Mouse (Mus musculus): ENCODE measurements around the gene Cyp26b1. TPM values are rescaled to one million over a fixed set of nuclear protein-coding genes. Genes with fewer than 3 reads are reported as not detected.
"Not testable (repeated sequence)": the region's sequence is repeated elsewhere in the genome, so short reads cannot be mapped to it uniquely, and the experiment has no call there.

Cyp26b1 gene
- polyA plus RNA-seq, 1 experiment from 2014 or later: 2.6 TPM

DNA sequence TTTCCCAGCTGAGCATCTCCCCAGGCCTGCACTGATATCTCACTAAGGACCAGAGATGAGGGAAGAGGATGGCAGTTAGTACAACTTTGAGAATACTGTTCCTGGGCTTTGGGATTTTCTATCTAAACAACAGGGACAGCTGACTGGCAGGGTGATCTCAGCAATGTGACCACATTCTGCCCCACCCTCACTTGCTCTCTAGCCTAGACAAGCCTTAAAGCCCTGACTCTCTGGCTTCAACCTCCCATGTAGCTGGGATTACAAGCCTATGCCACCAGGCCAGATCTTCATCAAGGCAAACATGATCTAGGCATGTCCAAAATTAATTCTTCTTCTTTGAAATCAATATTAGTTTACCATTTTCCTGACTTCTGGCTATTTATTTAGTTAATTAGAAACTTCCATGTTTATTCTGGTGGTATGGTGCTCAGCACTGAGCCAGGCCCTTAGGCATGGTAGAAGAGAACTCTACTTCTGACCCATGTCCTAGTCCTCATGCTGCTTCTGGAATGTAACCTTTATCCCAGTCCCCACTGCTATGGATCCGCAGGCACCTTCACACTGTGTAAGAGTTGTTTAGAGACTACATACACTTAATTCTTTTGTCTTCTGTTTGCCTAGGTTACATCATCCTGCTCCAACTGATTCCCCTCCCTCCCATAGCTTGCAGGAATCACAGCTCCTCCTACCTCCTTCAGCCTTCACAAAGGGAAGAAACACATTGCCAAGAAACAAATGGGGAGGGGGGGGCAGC lies 7.6 kb upstream of the Cyp26b1 start:
- H3K4me1 ChIP-seq (ENCODE audit: insufficient read depth, low read depth, low read length): no peaks in the 10 kb centered on the region
- H3K27me3 ChIP-seq (replicated peaks; ENCODE audit: insufficient read depth, low read length): no peaks in the 10 kb centered on the region
- no peak overlapping the region for H3K27ac ChIP-seq (ENCODE audit: low read length)
- DNase-seq (ENCODE audit: low spot score) (no peak), ATAC-seq (peak; percentile 37)
- no peak overlapping the region for H3K9ac ChIP-seq (replicated peaks; ENCODE audit: low read depth)
- no peak overlapping the region for H3K4me3 ChIP-seq (ENCODE audit: low read depth, low read length)
- no peaks in the 10 kb centered on the region for H3K36me3 ChIP-seq (ENCODE audit: insufficient read depth, low read length)
- WGBS: 33% methylated on average over 1 of the region's 1 CpGs
- H3K4me2 ChIP-seq (replicated peaks; ENCODE audit: low read depth, low read length): no peak overlapping the region
- TF ChIP-seq EP300 (IDR thresholded peaks at IDR 0.05) (no peak), CTCF (IDR thresholded peaks at IDR 0.05) (no peak)
- no peaks in the 10 kb centered on the region for H3K9me3 ChIP-seq (ENCODE audit: low read length)

DNA sequence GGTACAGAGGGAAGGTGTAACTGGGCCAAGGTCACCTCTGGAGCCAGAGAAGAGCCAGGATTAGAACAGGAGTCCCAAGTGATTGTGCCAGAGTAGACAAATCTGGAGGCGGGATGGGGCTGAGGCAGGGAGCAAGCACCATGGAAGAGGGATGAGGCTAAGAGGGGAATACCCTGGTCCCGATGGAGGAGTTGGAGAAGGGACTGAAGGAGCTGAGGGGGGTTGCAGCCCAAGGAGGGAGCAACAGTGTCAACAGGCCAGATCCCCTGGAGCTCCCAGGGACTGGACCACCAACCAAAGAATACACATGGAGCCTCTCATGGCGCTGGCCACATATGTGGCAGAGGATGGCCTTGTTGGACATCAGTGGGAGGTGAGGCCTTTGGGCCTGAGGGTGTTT lies 5.6 kb upstream of the Cyp26b1 start:
- not testable (repeated sequence) for H3K4me2 ChIP-seq (replicated peaks; ENCODE audit: low read depth, low read length); H3K4me1 ChIP-seq (ENCODE audit: insufficient read depth, low read depth, low read length); H3K27me3 ChIP-seq (replicated peaks; ENCODE audit: insufficient read depth, low read length); H3K9ac ChIP-seq (replicated peaks; ENCODE audit: low read depth); H3K36me3 ChIP-seq (ENCODE audit: insufficient read depth, low read length); H3K4me3 ChIP-seq (ENCODE audit: low read depth, low read length); DNase-seq (ENCODE audit: low spot score); ATAC-seq; H3K27ac ChIP-seq (ENCODE audit: low read length); H3K9me3 ChIP-seq (ENCODE audit: low read length)
- 74% methylated on average over 3 of the region's 3 CpGs for WGBS

DNA sequence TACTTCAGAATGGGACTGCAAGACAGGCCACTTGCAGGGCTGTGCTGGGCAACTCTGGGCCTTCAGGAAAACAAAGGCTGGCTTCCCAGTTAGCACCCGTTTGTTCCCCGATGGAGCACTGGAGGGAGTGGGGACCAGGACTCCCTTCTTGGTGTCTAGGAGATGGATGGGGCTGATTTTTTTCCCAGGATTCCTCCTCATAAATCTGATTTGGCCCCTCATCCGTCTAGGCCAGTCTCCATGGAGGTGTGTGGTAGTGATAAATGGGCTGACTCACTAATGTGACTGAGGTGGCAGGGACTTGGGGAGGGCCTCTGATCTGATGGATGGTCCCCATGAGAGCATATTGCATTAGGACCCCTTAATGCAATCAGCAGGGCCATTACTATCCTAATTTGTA lies 5.0 kb upstream of the Cyp26b1 start:
- 73% methylated on average over 3 of the region's 3 CpGs for WGBS
- H3K36me3 ChIP-seq (ENCODE audit: insufficient read depth, low read length): no peaks in the 10 kb centered on the region
- no peak overlapping the region for H3K9ac ChIP-seq (replicated peaks; ENCODE audit: low read depth)
- ATAC-seq: no peak
- H3K27ac ChIP-seq (ENCODE audit: low read length): no peak overlapping the region
- no peaks in the 10 kb centered on the region for H3K4me1 ChIP-seq (ENCODE audit: insufficient read depth, low read depth, low read length)
- H3K4me3 ChIP-seq (ENCODE audit: low read depth, low read length): no peak overlapping the region
- no peak for DNase-seq (ENCODE audit: low spot score)
- H3K9me3 ChIP-seq (ENCODE audit: low read length): no peaks in the 10 kb centered on the region
- TF ChIP-seq CTCF (IDR thresholded peaks at IDR 0.05) (no peak), EP300 (IDR thresholded peaks at IDR 0.05) (no peak)
- no peak overlapping the region for H3K4me2 ChIP-seq (replicated peaks; ENCODE audit: low read depth, low read length)
- no peaks in the 10 kb centered on the region for H3K27me3 ChIP-seq (replicated peaks; ENCODE audit: insufficient read depth, low read length)

- H3K9ac ChIP-seq (replicated peaks; ENCODE audit: low read depth): no peak overlapping the region
- H3K4me2 ChIP-seq (replicated peaks; ENCODE audit: low read depth, low read length): no peak overlapping the region
- H3K4me1 ChIP-seq (ENCODE audit: insufficient read depth, low read depth, low read length): no peaks in the 10 kb centered on the region
- no peak overlapping the region for H3K4me3 ChIP-seq (ENCODE audit: low read depth, low read length)
- no peak for TF ChIP-seq EP300 (IDR thresholded peaks at IDR 0.05)
- TF ChIP-seq CTCF (IDR thresholded peaks at IDR 0.05): no peak
- H3K27me3 ChIP-seq (replicated peaks; ENCODE audit: insufficient read depth, low read length): peaks cover 5% of the 10 kb centered on the region; the same call in 1 of the 2 replicates
- H3K9me3 ChIP-seq (ENCODE audit: low read length): no peaks in the 10 kb centered on the region
- no peaks in the 10 kb centered on the region for H3K36me3 ChIP-seq (ENCODE audit: insufficient read depth, low read length)
- 63% methylated on average over 3 of the region's 3 CpGs for WGBS
- no peak overlapping the region for H3K27ac ChIP-seq (ENCODE audit: low read length)
- no peak for DNase-seq (ENCODE audit: low spot score)
- no peak for ATAC-seq
Observed at GRCm38 (mm10) chr6:84594626-84595025, 918 bp upstream of the Cyp26b1 start.

GRCm38 (mm10) chr6:84590961-84591745 lies 2.6 kb downstream of the Cyp26b1 start:
- Histone ChIP-seq H3K9ac (replicated peaks; ENCODE audit: low read depth) (no peak overlapping the region), H3K4me1 (ENCODE audit: insufficient read depth, low read depth, low read length) (peaks cover 24% of the 10 kb centered on the region), H3K27me3 (replicated peaks; ENCODE audit: insufficient read depth, low read length) (peaks cover 25% of the 10 kb centered on the region), H3K36me3 (ENCODE audit: insufficient read depth, low read length) (no peaks in the 10 kb centered on the region), H3K27ac (ENCODE audit: low read length) (no peak overlapping the region), H3K4me3 (ENCODE audit: low read depth, low read length) (no peak overlapping the region), H3K9me3 (ENCODE audit: low read length) (no peaks in the 10 kb centered on the region), H3K4me2 (replicated peaks; ENCODE audit: low read depth, low read length) (no peak overlapping the region)
- TF ChIP-seq CTCF (IDR thresholded peaks at IDR 0.05) (no peak), EP300 (IDR thresholded peaks at IDR 0.05) (no peak)
- DNase-seq (ENCODE audit: low spot score) (no peak), ATAC-seq (no peak)
- WGBS: 44% methylated on average over 6 of the region's 6 CpGs

GRCm38 (mm10) chr6:84589742-84590686 lies 3.7 kb downstream of the Cyp26b1 start:
- no peak overlapping the region for H3K9ac ChIP-seq (replicated peaks; ENCODE audit: low read depth)
- H3K4me1 ChIP-seq (ENCODE audit: insufficient read depth, low read depth, low read length): peaks cover 28% of the 10 kb centered on the region
- H3K27ac ChIP-seq (ENCODE audit: low read length): no peak overlapping the region
- no peaks in the 10 kb centered on the region for H3K36me3 ChIP-seq (ENCODE audit: insufficient read depth, low read length)
- 3% methylated on average over 39 of the region's 39 CpGs for WGBS
- TF ChIP-seq CTCF (IDR thresholded peaks at IDR 0.05) (peak; percentile 97), EP300 (IDR thresholded peaks at IDR 0.05) (no peak)
- H3K27me3 ChIP-seq (replicated peaks; ENCODE audit: insufficient read depth, low read length): peaks cover 34% of the 10 kb centered on the region
- ATAC-seq: peak; percentile 69
- DNase-seq (ENCODE audit: low spot score): peak; percentile 89
- H3K9me3 ChIP-seq (ENCODE audit: low read length): no peaks in the 10 kb centered on the region
- H3K4me2 ChIP-seq (replicated peaks; ENCODE audit: low read depth, low read length): peak overlapping the region; percentile 34
- 0 out of 2 replicates have a peak overlapping the region, but pooled peaks have one; percentile 3 for H3K4me3 ChIP-seq (ENCODE audit: low read depth, low read length)
